Mouse (Mus musculus): ENCODE measurements around the gene Snupn. TPM values are rescaled to one million over a fixed set of nuclear protein-coding genes. Genes with fewer than 3 reads are reported as not detected.

The Snupn gene
- polyA plus RNA-seq, 1 experiment from 2014 or later, result 11.8 TPM

DNA sequence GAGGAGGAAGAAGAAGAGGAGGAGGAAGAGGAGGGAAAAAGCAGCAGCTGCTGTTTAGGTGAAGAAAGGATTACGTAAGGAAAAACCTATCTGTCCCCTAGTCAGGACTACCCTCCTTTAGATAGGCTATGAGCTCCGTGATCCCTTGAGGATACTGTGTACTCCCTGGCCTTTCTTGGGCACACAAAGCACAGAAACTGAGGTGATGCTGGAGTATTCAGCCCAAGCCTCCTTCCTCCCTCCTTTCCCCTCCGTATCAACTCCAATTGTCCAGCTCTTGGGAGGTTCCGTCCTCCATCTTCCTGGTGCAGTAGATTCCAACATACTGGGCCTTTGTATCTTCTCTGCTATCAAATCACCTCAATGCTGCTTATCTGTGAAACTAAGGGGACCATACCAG lies 27.9 kb upstream of the Snupn start:
- Histone ChIP-seq H3K9me3 (replicated peaks) (no peaks in the 10 kb centered on the region), H3K27ac (no peak overlapping the region), H3K4me2 (no peak overlapping the region), H3K27me3 (peaks cover 15% of the 10 kb centered on the region), H3K9ac (no peak overlapping the region), H3K36me3 (peaks cover 6% of the 10 kb centered on the region), H3K4me3 (replicated peaks) (no peak overlapping the region), H3K4me1 (replicated peaks) (peaks cover 46% of the 10 kb centered on the region)
- DNase-seq (no peak), ATAC-seq (ENCODE audit: low read depth) (no peak)
- WGBS (ENCODE audit: insufficient replicate concordance), result 76% methylated on average over 4 of the region's 4 CpGs

DNA sequence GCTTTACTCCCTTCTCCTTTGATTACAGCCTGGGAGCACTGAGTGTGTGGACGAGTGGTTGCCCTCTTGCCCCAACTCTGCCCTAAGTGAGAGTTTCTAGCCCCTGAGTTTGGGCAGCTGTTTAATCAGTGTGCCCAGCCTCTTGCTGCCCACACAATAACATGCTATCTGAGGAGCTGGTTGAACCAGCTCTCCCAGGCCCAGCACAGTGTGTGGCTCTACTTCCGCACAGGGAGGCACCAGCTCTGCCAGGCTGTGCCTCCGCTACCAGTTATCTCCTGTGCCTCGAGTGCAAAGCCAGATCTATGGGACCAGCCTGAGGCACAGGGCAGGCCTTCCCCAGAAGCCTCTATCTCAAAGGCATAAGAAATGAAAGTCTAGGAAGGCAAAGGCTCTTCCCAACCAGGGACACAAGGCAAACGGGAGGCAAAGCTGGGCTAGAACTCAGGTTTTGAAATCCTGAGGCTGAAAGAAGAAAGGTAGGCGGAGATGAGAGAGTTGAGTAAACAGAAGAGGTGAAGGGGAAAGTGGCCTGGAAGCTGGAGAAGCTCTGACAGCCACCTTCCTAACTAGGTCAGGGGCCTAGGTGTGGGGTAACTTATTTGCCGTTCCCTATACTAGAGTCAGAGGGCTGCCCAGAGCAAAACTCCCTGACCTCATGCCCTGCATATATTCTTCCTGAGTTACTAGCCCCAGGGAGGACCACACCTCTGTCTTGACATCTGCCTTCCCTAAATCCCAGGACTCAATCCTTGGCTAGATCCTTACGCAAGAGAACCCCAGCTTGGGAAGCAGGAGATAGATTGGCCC lies 26.6 kb upstream of the Snupn start:
- Histone ChIP-seq H3K27me3 (peaks cover 23% of the 10 kb centered on the region), H3K9me3 (replicated peaks) (no peaks in the 10 kb centered on the region), H3K4me2 (peak overlapping the region; percentile 48), H3K36me3 (peaks cover 6% of the 10 kb centered on the region), H3K27ac (no peak overlapping the region; the same call in 1 of the 2 replicates), H3K4me3 (replicated peaks) (peak overlapping the region; percentile 21), H3K4me1 (replicated peaks) (peaks cover 54% of the 10 kb centered on the region), H3K9ac (no peak overlapping the region)
- 54% methylated on average over 8 of the region's 8 CpGs for WGBS (ENCODE audit: insufficient replicate concordance)
- ATAC-seq (ENCODE audit: low read depth) (no peak), DNase-seq (no peak)

DNA sequence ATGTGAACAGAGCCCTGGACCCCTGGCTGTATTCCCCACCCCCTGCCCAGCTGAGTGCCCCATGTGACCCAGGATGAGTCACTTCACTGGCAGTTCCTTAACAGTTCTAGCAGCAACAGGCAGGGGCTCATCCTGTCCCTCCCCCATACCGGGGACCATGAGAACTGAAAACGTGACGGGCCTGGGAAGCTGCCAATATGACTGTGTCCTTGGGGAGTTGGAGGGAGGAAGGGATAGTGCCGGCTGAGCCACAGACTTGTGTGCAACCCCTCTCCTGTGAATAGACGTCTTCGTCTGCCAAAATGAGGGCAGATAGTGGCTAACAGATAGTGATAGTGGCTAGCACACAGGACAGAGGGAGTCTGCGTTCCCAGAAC lies 26.0 kb upstream of the Snupn start:
- ATAC-seq (ENCODE audit: low read depth) (peak; percentile 13; the same call in 1 of the 2 replicates), DNase-seq (no peak)
- H3K27me3 ChIP-seq, result peaks cover 29% of the 10 kb centered on the region
- WGBS (ENCODE audit: insufficient replicate concordance), result 18% methylated on average over 7 of the region's 7 CpGs
- H3K4me2 ChIP-seq, result peak overlapping the region; percentile 48
- H3K27ac ChIP-seq, result no peak overlapping the region
- peaks cover 6% of the 10 kb centered on the region for H3K36me3 ChIP-seq
- H3K9me3 ChIP-seq (replicated peaks), result no peaks in the 10 kb centered on the region
- 0 out of 2 replicates have a peak overlapping the region, but pooled peaks have one; percentile 22 for H3K9ac ChIP-seq
- peak overlapping the region; percentile 21 for H3K4me3 ChIP-seq (replicated peaks)
- H3K4me1 ChIP-seq (replicated peaks), result peaks cover 55% of the 10 kb centered on the region

DNA sequence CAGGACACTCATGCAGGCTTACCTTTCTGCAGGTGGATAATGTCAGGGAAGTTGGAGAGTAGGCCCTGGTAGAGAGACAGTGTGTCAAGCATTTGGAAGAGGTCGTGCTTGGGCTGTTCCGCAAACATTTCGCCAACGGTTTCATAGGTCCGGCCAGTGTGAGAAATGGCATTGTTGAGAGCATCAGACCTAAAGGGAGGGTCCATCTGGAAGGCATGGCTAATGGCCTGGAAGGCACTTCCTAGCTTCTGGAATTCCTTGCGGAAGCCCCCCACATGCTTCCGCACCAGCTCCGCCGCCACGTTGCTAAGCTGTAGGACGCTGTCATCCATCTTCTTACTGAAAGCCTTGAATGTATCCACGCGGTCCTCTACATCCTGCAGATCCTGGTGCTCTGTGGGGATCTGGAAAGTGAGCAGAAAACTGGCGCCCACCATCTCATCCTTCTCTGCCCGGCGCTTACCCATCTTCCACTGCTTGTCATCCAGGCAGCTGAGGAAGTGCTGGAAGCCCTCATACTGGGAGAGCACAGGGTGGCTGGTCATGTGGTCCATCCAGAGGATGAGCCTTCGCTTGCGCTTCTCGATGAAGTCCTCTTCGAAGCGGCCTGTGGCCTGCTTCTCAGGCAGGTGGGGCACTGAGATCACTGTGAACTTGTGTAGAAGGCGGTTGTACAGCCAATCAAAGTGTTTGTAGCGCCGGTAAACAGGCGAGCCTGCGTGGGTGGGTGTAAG lies 25.2 kb upstream of the Snupn start:
- Histone ChIP-seq H3K27me3 (peaks cover 37% of the 10 kb centered on the region), H3K9ac (0 out of 2 replicates have a peak overlapping the region, but pooled peaks have one; percentile 22), H3K27ac (no peak overlapping the region), H3K4me3 (replicated peaks) (peak overlapping the region; percentile 18), H3K4me1 (replicated peaks) (peaks cover 55% of the 10 kb centered on the region), H3K36me3 (peaks cover 6% of the 10 kb centered on the region), H3K9me3 (replicated peaks) (no peaks in the 10 kb centered on the region), H3K4me2 (peak overlapping the region; percentile 48)
- ATAC-seq (ENCODE audit: low read depth), result no peak
- DNase-seq, result no peak
- WGBS (ENCODE audit: insufficient replicate concordance), result 80% methylated on average over 26 of the region's 26 CpGs

DNA sequence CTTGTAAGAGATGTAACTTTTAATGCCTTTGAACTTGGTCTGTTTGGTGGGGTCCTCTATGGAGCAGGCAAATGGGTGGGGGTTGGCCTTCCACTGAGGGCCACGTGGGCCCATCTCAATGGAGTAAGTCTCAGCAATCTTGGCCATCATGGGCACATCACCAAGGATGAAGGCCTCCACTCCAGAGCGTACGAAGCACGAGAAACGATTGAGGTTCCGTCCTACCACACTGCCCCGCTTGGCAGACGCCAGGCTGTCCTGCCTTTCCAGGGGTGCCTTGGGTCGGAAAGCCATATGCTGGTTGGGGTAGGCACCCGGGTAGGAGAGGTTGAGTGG lies 24.7 kb upstream of the Snupn start:
- Histone ChIP-seq H3K27ac (no peak overlapping the region), H3K4me3 (replicated peaks) (no peak overlapping the region), H3K4me2 (peak overlapping the region; percentile 84; the same call in 1 of the 2 replicates), H3K9ac (no peak overlapping the region), H3K9me3 (replicated peaks) (no peaks in the 10 kb centered on the region), H3K4me1 (replicated peaks) (peaks cover 55% of the 10 kb centered on the region), H3K27me3 (peaks cover 42% of the 10 kb centered on the region), H3K36me3 (peaks cover 6% of the 10 kb centered on the region)
- 84% methylated on average over 10 of the region's 10 CpGs for WGBS (ENCODE audit: insufficient replicate concordance)
- DNase-seq (no peak), ATAC-seq (ENCODE audit: low read depth) (no peak)

DNA sequence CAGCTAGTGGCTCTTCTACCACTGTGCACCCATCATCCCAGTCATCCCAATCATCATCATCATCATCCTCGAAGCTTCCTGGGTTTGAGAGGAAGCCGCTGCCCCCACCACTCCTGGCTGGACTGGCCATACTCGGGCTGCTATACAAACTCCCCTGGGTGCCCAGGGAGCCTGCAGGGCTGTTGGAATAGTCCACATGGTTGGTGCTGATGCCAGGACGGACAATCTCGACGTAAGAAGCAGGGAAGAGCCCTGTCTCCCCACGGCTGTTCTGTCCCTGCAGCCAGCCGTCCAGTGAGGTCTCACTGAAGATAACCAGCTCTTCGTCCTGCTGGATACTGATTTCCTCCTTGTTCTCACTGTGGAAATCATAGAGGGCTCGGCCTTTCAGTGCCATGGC lies 24.3 kb upstream of the Snupn start:
- WGBS (ENCODE audit: insufficient replicate concordance), result 67% methylated on average over 10 of the region's 10 CpGs
- ATAC-seq (ENCODE audit: low read depth) (no peak), DNase-seq (no peak)
- no peak overlapping the region; the same call in 1 of the 2 replicates for H3K27ac ChIP-seq
- peaks cover 46% of the 10 kb centered on the region for H3K27me3 ChIP-seq
- H3K9me3 ChIP-seq (replicated peaks), result no peaks in the 10 kb centered on the region
- peaks cover 6% of the 10 kb centered on the region for H3K36me3 ChIP-seq
- no peak overlapping the region for H3K4me3 ChIP-seq (replicated peaks)
- H3K4me1 ChIP-seq (replicated peaks), result peaks cover 55% of the 10 kb centered on the region
- no peak overlapping the region; the same call in 1 of the 2 replicates for H3K9ac ChIP-seq
- H3K4me2 ChIP-seq, result peak overlapping the region; percentile 84

DNA sequence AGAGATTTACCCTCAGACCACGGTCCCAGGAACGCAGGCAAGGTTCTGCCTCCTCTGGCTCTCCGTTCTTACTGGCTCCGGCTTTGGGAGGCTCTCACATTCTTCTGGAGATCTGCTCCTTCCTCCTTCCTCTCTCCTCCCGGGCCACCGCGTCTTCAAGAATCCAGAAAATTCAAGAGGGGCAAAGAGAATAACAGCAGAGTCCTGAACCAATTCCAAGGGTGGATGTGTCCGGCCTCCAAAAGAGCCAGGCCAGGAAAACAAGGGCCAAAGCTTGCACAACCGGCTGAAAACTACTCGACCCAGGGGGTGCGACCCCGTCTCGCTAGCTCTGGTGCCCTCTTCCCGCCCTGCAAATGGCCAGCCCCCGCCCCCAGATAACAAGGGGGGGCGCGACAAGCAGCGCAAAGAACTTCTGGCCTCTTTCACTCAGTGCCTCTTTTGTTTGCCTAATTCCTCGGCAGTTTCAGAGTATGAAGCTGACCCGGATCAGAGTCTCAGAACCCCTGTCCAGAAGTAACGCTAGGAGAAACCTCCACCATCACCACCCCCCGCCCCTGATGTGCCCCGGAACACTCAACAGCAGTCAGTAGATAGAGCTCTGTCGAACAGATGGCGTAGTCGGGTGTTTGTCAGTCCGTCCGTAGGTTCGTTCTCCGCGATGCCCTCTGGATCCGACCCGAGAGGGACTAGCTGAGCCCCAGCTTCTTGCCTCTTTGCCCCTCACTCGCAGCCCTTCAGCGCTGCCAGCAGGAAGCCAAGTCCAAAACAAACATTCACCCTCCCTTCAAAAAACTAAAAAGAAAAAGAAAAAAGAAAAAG lies 23.3 kb upstream of the Snupn start:
- Histone ChIP-seq H3K4me1 (replicated peaks) (peaks cover 55% of the 10 kb centered on the region), H3K27ac (peak overlapping the region; percentile 70)
- 0 out of 2 replicates have a peak, but pooled peaks have one; percentile 29 for ATAC-seq (ENCODE audit: low read depth)

DNA sequence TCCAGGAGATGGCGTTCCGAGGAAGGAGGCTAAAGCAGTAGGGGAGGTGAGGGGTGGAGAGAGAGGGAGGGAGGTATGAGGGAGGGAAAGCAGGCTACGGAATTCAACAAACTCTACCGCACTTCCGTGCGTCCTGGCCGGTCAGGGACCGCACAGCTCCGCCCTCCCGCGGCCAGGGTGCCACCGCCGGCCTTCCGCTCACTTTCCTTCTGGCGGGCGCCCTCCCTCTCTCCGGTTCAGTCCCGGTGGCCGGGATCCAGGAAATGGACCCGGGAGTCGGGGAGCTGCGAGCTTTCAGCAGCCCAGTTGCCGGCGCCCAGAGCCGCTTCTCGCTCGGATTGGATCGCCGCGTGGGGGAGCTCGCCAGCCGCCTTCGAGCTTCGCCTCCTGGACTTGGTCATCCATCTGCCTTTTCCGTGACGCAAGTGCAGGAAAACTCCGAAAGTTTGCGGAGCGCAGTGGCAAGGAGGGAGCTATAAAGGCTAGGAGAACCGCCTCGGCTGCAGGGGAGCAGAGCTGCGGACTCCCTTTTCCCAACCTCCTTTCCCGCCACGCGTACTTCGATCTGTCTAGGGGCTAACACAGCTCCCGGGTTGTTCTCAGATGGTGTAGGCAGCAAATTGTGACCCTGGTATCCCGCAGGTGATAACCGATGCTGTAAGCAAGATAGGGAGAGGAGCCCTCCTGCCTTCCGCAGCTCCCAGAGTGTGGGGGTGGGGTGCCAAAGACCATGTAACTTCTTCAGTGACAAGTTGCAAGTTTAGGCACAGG lies 22.5 kb upstream of the Snupn start, which contains the start of gene Snx33:
Snx33 (minus strand) TSS at position 331 of the 771 bp plus-strand sequence.
- Histone ChIP-seq H3K4me2 (peak within 1 kb of the TSS; percentile 84), H3K4me3 (replicated peaks) (peak within 1 kb of the TSS; percentile 67), H3K9ac (peak within 1 kb of the TSS; percentile 76), H3K4me1 (replicated peaks) (peaks cover 49% of the 10 kb centered on the region), H3K36me3 (no peaks in the 10 kb centered on the region), H3K27me3 (peaks cover 48% of the 10 kb centered on the region), H3K9me3 (replicated peaks) (no peaks in the 10 kb centered on the region), H3K27ac (peak within 1 kb of the TSS; percentile 70)
- WGBS (ENCODE audit: insufficient replicate concordance), result 0% methylated on average over 46 of the region's 50 CpGs
- DNase-seq (peak; percentile 68), ATAC-seq (ENCODE audit: low read depth) (peak; percentile 74)

More for the DNA sequence above, 23.3 kb upstream of the Snupn start:
- WGBS (ENCODE audit: insufficient replicate concordance), result 2% methylated on average over 35 of the region's 35 CpGs
- H3K4me2 ChIP-seq, result peak overlapping the region; percentile 84
- H3K36me3 ChIP-seq, result no peaks in the 10 kb centered on the region
- no peaks in the 10 kb centered on the region for H3K9me3 ChIP-seq (replicated peaks)
- no peak for DNase-seq
- H3K4me3 ChIP-seq (replicated peaks), result peak overlapping the region; percentile 67
- H3K27me3 ChIP-seq, result peaks cover 48% of the 10 kb centered on the region
- peak overlapping the region; percentile 76 for H3K9ac ChIP-seq

DNA sequence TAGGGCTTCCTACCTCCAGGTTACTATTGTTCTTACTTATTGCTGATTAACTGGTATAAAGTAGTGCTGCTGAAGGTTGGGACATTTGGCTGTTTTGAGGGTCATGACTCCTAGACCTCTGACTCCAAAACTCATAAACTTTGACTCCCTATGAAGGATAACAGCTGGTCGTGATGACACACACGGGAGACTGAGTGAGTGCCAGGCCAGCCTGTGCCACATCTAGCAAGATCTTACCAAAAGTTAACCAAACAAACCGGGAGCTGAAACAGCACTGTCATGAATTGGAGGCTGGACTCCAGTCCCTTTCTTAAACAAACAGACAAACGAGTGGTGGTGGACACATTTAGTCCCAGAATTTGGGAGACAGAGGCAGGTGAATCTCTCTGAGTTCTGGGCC lies 21.2 kb upstream of the Snupn start:
- Histone ChIP-seq H3K36me3 (no peaks in the 10 kb centered on the region), H3K4me3 (replicated peaks) (no peak overlapping the region), H3K4me2 (no peak overlapping the region), H3K4me1 (replicated peaks) (peaks cover 37% of the 10 kb centered on the region), H3K9me3 (replicated peaks) (no peaks in the 10 kb centered on the region), H3K27me3 (peaks cover 48% of the 10 kb centered on the region), H3K9ac (no peak overlapping the region), H3K27ac (no peak overlapping the region)
- no peak for ATAC-seq (ENCODE audit: low read depth)
- DNase-seq, result no peak
- WGBS (ENCODE audit: insufficient replicate concordance), result 42% methylated on average over 4 of the region's 4 CpGs

DNA sequence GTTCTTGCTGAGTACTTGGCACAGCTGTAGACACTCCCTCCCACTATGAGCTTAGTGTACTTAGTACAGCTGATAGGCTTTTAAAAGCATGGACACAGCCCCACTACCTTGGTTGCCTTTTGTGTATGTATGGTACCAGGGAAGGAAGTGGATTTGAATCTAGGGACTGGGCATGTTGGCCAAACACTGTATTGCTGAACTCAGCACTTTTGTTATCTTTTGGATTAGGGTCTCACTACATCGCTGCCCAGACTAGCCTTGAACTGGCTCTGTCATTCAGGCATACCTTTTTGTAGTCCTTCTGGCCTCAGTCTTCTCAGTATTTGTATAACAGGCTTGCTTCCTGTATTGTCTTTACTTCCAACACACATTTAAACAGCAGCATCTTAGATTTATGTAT lies 20.1 kb upstream of the Snupn start:
- no peaks in the 10 kb centered on the region for H3K9me3 ChIP-seq (replicated peaks)
- H3K27ac ChIP-seq, result no peak overlapping the region
- no peak overlapping the region for H3K9ac ChIP-seq
- H3K4me2 ChIP-seq, result no peak overlapping the region
- no peaks in the 10 kb centered on the region for H3K36me3 ChIP-seq
- DNase-seq (no peak), ATAC-seq (ENCODE audit: low read depth) (no peak)
- peaks cover 28% of the 10 kb centered on the region for H3K4me1 ChIP-seq (replicated peaks)
- WGBS (ENCODE audit: insufficient replicate concordance), result 44% methylated on average over 1 of the region's 1 CpGs
- no peak overlapping the region for H3K4me3 ChIP-seq (replicated peaks)
- H3K27me3 ChIP-seq, result peaks cover 48% of the 10 kb centered on the region

All from liver, embryonic 13.5 days (tissue).